Mouse (Mus musculus) myocyte (in vitro differentiated cells): ENCODE data around the gene Trim28. TPM values are rescaled to one million over a fixed set of nuclear protein-coding genes. Genes with fewer than 3 reads are reported as not detected.

ENCODE experiments used
- H3K27me3 ChIP-seq: one replicate; pipeline ENCODE4 v1.6.1; 2011; ENCODE audit not compliant: control insufficient read depth, insufficient read depth, insufficient read length
- H3K36me3 ChIP-seq: one replicate; pipeline ENCODE4 v1.6.1; 2011; ENCODE audit not compliant: control insufficient read depth, insufficient read depth
- H3K4me2 ChIP-seq: one replicate; pipeline ENCODE4 v1.6.1; 2011; ENCODE audit warnings: low read depth, control low read depth
- H3K4me3 ChIP-seq: one replicate; pipeline ENCODE4 v1.5.1; 2011; ENCODE audit warnings: mild to moderate bottlenecking, control low read depth, moderate library complexity
- H3K79me2 ChIP-seq: one replicate; pipeline ENCODE4 v1.6.1; 2011; ENCODE audit not compliant: control insufficient read depth, insufficient read depth
- H3ac ChIP-seq: one replicate; pipeline ENCODE4 v1.6.1; 2011; ENCODE audit not compliant: control insufficient read depth, insufficient read length
- E2F4 ChIP-seq: IDR thresholded peaks from one replicate; pipeline ENCODE4 v1.6.1; 2011; ENCODE audit warnings: mild to moderate bottlenecking, control low read depth, moderate library complexity; ENCODE audit not compliant: insufficient read depth
- MAX ChIP-seq: IDR thresholded peaks from one replicate; pipeline ENCODE4 v1.6.1; 2011; ENCODE audit warnings: low read depth, mild to moderate bottlenecking, control low read depth
- MYOG ChIP-seq, 3 experiments: IDR thresholded peaks; one replicate each; pipeline ENCODE4 v1.6.1; 2011; ENCODE audit warnings: control low read depth in 2 of 3, low read depth in 2 of 3, mild to moderate bottlenecking in 2 of 3; ENCODE audit not compliant: insufficient read length in 2 of 3, control insufficient read depth in 1 of 3, insufficient read depth in 1 of 3
- REST ChIP-seq: IDR thresholded peaks from one replicate; pipeline ENCODE4 v1.6.1; 2011; ENCODE audit warnings: mild to moderate bottlenecking, control low read depth, moderate library complexity; ENCODE audit not compliant: insufficient read depth, insufficient read length
- USF1 ChIP-seq: IDR thresholded peaks from one replicate; pipeline ENCODE4 v1.6.1; 2011; ENCODE audit warnings: low read depth, mild to moderate bottlenecking, control low read depth, moderate library complexity
- polyA plus RNA-seq: library from polyadenylated mRNA; unstranded; fragments of >200 nt; fragmentation: generic; extraction: Trizol; gene quantifications from one replicate; pipeline ENCODE4 v1.2.1, GENCODE M21; 2012; ENCODE audit warnings: missing spikeins

Trim28 gene
- polyA plus RNA-seq, 1 experiment, result 252 TPM

GRCm38 (mm10) chr7:13072293-13072692, 73.4 kb downstream of the Trim28 start:
- TF ChIP-seq REST (no peak), E2F4 (no peak), MAX (no peak), USF1 (no peak), MYOG (IDR thresholded peaks at IDR 0.05; ENCODE audit: control insufficient read depth in 1 of 3, insufficient read depth in 1 of 3, insufficient read length in 2 of 3, low read depth in 2 of 3) (no peak)
- H3K36me3 ChIP-seq, result no peaks in the 10 kb centered on the region
- no peak overlapping the region for H3ac ChIP-seq
- H3K4me3 ChIP-seq, result no peak overlapping the region
- H3K79me2 ChIP-seq, result no peaks in the 10 kb centered on the region
- H3K27me3 ChIP-seq, result no peaks in the 10 kb centered on the region
- no peak overlapping the region for H3K4me2 ChIP-seq

Other genes starting within 250 kb of the Trim28 start
- 0.22 TPM for gene Zscan18, start 195.5 kb upstream of the Trim28 start, polyA plus RNA-seq
- 1.0 TPM for gene Zfp329, start 180.3 kb upstream of the Trim28 start, polyA plus RNA-seq
- gene Zfp110, start 164.4 kb upstream of the Trim28 start, polyA plus RNA-seq, result 11.4 TPM
- 1.2 TPM for gene Zfp128, start 117.9 kb upstream of the Trim28 start, polyA plus RNA-seq
- 3.1 TPM for gene Zscan22, start 101.3 kb upstream of the Trim28 start, polyA plus RNA-seq
- 2,432 TPM for gene Rps5, start 76.8 kb upstream of the Trim28 start, polyA plus RNA-seq
- gene Rnf225, start 71.7 kb upstream of the Trim28 start, polyA plus RNA-seq, result 0.91 TPM
- gene Zfp324, start 33.3 kb upstream of the Trim28 start, polyA plus RNA-seq, result 1.9 TPM
- gene Zfp446, start 21.3 kb upstream of the Trim28 start, polyA plus RNA-seq, result 1.7 TPM
- gene Slc27a5, start 922 bp upstream of the Trim28 start, polyA plus RNA-seq, result not detected
- gene Zbtb45, start 10.9 kb downstream of the Trim28 start, polyA plus RNA-seq, result 8.2 TPM
- gene Chmp2a, start 35.7 kb downstream of the Trim28 start, polyA plus RNA-seq, result 189 TPM
- gene Ube2m, start 39.2 kb downstream of the Trim28 start, polyA plus RNA-seq, result 227 TPM
- 0.37 TPM for gene Mzf1, start 55.6 kb downstream of the Trim28 start, polyA plus RNA-seq
- not detected for gene Vmn1r85, start 96.1 kb downstream of the Trim28 start, polyA plus RNA-seq
- gene Vmn1r86, start 120.8 kb downstream of the Trim28 start, polyA plus RNA-seq, result not detected
- not detected for gene Vmn1r87, start 141.0 kb downstream of the Trim28 start, polyA plus RNA-seq
- gene Vmn1r88, start 160.5 kb downstream of the Trim28 start, polyA plus RNA-seq, result not detected
- gene Vmn1r89, start 213.9 kb downstream of the Trim28 start, polyA plus RNA-seq, result not detected